ENCODE assay signal across 14 mouse cellular contexts in the genomic region with DNA sequence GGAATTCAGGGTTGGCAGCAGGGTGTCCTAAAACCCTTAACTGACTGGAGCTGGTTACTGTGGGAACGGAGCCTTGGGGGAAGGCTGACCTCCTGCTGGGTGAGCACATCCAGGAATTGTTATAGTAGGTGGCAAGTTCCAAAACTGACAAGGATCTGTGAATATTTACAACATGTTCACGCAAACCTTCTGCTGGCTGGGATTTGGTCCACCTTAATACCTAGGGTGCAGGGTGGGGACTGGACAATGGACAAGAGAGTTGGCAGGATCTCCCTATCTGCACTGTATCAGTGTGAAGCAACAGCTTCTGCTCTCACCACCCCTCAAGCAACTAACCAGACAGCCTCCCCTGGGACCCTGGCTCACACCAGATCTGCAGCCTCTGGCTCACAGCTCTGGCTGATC. TPM values are rescaled to one million over a fixed set of nuclear protein-coding genes. Genes with fewer than 3 reads are reported as not detected.
A peak's percentile ranks its signal among the peaks of the same experiment; 100 is the strongest.
DNase-seq lines count a peak whose midpoint lies in the region; ATAC-seq lines count a peak whose summit lies in the region.
"Had no signal": no experiment of that assay in that cellular context is flagged by ENCODE, and none has a peak within 500 bp of the region (broad histone marks: within the 10 kb centered on the region; RNA-seq: fewer than 3 reads in every experiment).

No protein-coding gene starts in this region.

- ATAC-seq in lung, embryonic 16.5 days (ENCODE audit: low read depth) = 0 out of 2 replicates have a peak, but pooled peaks have one; percentile 32
- ATAC-seq: activated CD4-positive, CD25-positive, alpha-beta regulatory T cell, adult 4 months had no signal

- no peaks in the 10 kb centered on the region for H3K9me3 ChIP-seq in lung, embryonic 16.5 days (ENCODE audit: control insufficient read depth, low read length)
- H3K9me3 ChIP-seq: liver, embryonic 13.5 days had no signal

- 28% methylated on average over 2 of the region's 2 CpGs for WGBS in lung, embryonic 16.5 days

- no peak overlapping the region for H3K9ac ChIP-seq in lung, embryonic 16.5 days (ENCODE audit: low read length)
- H3K9ac ChIP-seq: liver, embryonic 13.5 days had no signal

- H3K4me1 ChIP-seq in lung, embryonic 16.5 days (replicated peaks; ENCODE audit: control insufficient read depth, insufficient read depth, low read length) = peaks cover 3% of the 10 kb centered on the region; the same call in 1 of the 2 replicates
- H3K4me1 ChIP-seq: liver, embryonic 13.5 days had no signal

- DNase-seq in adrenal gland, postnatal 10 days = peak; percentile 52
- no peak for DNase-seq in adrenal gland, adult 8-10 months
- DNase-seq in lung, adult 18-20 months = no peak
- DNase-seq in heart, adult 8-10 months (ENCODE audit: low spot score) = peak; percentile 65
- peak; percentile 53 to 78 for DNase-seq in kidney, postnatal 25 days
- no peak for DNase-seq in layer of hippocampus, postnatal 36 days
- no peak for DNase-seq in layer of hippocampus, postnatal 14 days (ENCODE audit: low spot score in 2 of 2)
- DNase-seq: liver, embryonic 13.5 days had no signal

- H3K36me3 ChIP-seq in lung, embryonic 16.5 days (ENCODE audit: control insufficient read depth, insufficient read depth, low read length) = no peaks in the 10 kb centered on the region
- H3K36me3 ChIP-seq: liver, embryonic 13.5 days had no signal

- H3K4me3 ChIP-seq in lung, embryonic 16.5 days (ENCODE audit: low read length) = no peak overlapping the region
- H3K4me3 ChIP-seq: liver, embryonic 13.5 days had no signal

- no peak overlapping the region for H3K27ac ChIP-seq in lung, embryonic 16.5 days (ENCODE audit: low read length)
- H3K27ac ChIP-seq: liver, embryonic 13.5 days had no signal

- H3K4me2 ChIP-seq in lung, embryonic 16.5 days (ENCODE audit: low read depth, low read length) = no peak overlapping the region
- H3K4me2 ChIP-seq: liver, embryonic 13.5 days had no signal

- H3K27me3 ChIP-seq in lung, embryonic 16.5 days (ENCODE audit: control insufficient read depth, insufficient read depth, low read depth, low read length) = peaks cover 6% of the 10 kb centered on the region; the same call in 1 of the 2 replicates

RNA-seq across cellular contexts. Expression of a gene that starts 5.3 kb away (rescaled TPM):
- total RNA-seq in adrenal gland, postnatal 10 days (2021) = 10 to 100 TPM; 33.1 to 43.1 TPM
- total RNA-seq in adrenal gland, adult 8-10 months (2022) = 10 to 100 TPM; 42.4 to 95.1 (median 62.1) TPM
- 14.6 and 18.7 TPM in 2 replicates for polyA plus RNA-seq in lung, embryonic 16.5 days (2015; fragmentation: Nextera tagmentation; extraction: Ambion mirVana)
- 100 to 1,000 TPM; 207 to 245 (median 212) TPM for total RNA-seq in heart, adult 8-10 months (2022)
- total RNA-seq in layer of hippocampus, postnatal 36 days (2021) = 1 to 10 TPM; 4.4 to 5.3 TPM
- 1 to 10 TPM; 6.2 to 6.7 TPM for total RNA-seq in layer of hippocampus, postnatal 14 days (2021)

RNA-seq across cellular contexts. Expression of a gene that starts 23.0 kb away (rescaled TPM):
- under 1 TPM; 0.79 to 0.84 TPM for total RNA-seq in adrenal gland, postnatal 10 days (2021)
- total RNA-seq in adrenal gland, adult 8-10 months (2022) = under 1 TPM in 3 of 4 experiments, not detected in 1; 0.09 to 0.70 (median 0.35) TPM
- polyA plus RNA-seq in lung, embryonic 16.5 days (2015; fragmentation: Nextera tagmentation; extraction: Ambion mirVana) = 0.08 TPM in 1 of 2 replicates, not detected in the other
- not detected for total RNA-seq in heart, adult 8-10 months (2022)
- total RNA-seq in layer of hippocampus, postnatal 36 days (2021) = not detected
- under 1 TPM in 1 of 2 experiments, not detected in 1; 0.44 TPM for total RNA-seq in layer of hippocampus, postnatal 14 days (2021)
- total RNA-seq: hematopoietic stem cell, adult 5-6 weeks had no signal

RNA-seq across cellular contexts. Expression of a gene that starts 49.8 kb away (rescaled TPM):
- not detected for total RNA-seq in adrenal gland, postnatal 10 days (2021)
- not detected for total RNA-seq in adrenal gland, adult 8-10 months (2022)
- polyA plus RNA-seq in lung, embryonic 16.5 days (2015; fragmentation: Nextera tagmentation; extraction: Ambion mirVana) = not detected in 2 replicates
- total RNA-seq in heart, adult 8-10 months (2022) = not detected
- total RNA-seq in layer of hippocampus, postnatal 36 days (2021) = not detected
- total RNA-seq in layer of hippocampus, postnatal 14 days (2021) = not detected
- total RNA-seq: common myeloid progenitor, adult 5-6 weeks; hematopoietic stem cell, adult 5-6 weeks; left cerebral cortex, postnatal 25 days had no signal
- polyA plus RNA-seq: activated CD4-positive, CD25-positive, alpha-beta regulatory T cell, adult 4 months; frontal cortex, adult 2 months; liver, embryonic 13.5 days had no signal

Comparison
In these comparisons a context has a peak if more than half of its experiments do, and no peak if none do; other contexts are left out.
1. DNase-seq: peak in adrenal gland, postnatal 10 days (single experiment), heart, adult 8-10 months (single experiment) and kidney, postnatal 25 days (2 of 2); none in adrenal gland, adult 8-10 months (single experiment), lung, adult 18-20 months (0 of 2), layer of hippocampus, postnatal 36 days (0 of 2) and layer of hippocampus, postnatal 14 days (0 of 2).
2. RNA of a gene that starts 5.3 kb away (total RNA-seq): 207 to 245 TPM in heart, adult 8-10 months, 42.4 to 95.1 TPM in adrenal gland, adult 8-10 months and 33.1 to 43.1 TPM in adrenal gland, postnatal 10 days; 6.2 to 6.7 TPM in layer of hippocampus, postnatal 14 days and 4.4 to 5.3 TPM in layer of hippocampus, postnatal 36 days; every median in the first group is over 4 times any median in the second.